Mouse (Mus musculus) NIH3T3 (cell line): ENCODE results near the gene Art2b.
"Not testable (repeated sequence)": the region's sequence is repeated elsewhere in the genome, so short reads cannot be mapped to it uniquely, and the experiment has no call there.

Source experiments
- DNase-seq: peaks from one replicate; pipeline ENCODE4 v3.0.0-alpha.2; 2012; ENCODE audit warnings: low read depth

Gene Art2b

DNA sequence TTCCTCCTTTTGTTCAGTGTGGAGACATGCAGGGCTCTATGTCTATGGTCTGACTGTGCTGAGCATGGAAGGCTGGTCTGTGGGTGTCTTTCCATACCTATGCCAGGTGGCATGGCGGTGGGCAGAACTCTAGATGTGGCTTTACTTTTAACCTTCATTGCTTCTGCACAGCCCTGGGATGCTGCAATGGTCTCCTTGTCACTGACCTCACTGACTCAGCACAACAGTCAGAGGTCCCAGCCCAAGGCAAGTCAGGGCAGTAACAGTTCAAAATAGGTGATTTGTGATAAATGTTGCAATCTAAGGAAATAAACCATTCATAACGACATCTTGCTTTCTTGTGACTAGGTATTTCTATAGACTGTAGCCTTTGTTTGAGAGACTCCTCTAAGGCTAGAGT is 21.3 kb downstream of the Art2b start:
- DNase-seq: no peak

DNA sequence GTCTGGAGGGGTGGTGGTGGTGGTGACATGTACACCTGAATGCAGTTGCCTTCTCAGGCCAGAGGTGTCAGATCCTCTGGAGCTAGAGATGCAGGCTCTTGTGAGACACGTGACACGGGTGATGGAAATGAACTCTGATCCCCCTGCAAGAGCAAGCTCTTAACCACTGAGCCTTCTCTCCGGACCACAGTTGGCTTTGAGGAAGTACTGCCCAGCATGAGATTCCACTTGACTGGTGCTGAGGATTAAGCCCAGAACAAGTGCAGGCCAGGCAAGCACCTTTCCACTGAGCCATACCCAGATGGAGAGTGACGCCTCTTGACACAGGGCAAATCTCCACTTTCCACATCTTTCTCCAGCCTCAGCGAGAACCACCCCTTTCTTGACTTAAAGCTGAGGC is 26.0 kb downstream of the Art2b start:
- DNase-seq: not testable (repeated sequence)

DNA sequence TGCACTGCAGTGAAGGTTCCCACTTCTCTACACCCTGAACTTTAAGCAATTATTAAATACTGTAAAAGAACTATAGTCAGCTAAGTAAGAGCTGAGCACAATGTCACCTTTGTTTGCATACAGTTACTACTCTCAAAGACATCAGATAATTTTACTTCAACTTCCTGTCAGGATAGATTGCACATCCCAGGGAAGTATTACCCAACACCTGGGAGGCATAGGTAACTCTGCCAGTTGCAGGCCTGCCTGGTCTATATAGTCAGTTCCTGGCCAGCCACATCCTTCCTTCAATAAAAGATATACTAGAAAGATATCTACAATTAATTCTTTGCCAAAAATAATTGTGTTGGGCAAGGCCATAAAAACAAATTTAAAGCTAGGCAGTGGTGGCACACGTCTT is 28.0 kb downstream of the Art2b start:
- no peak for DNase-seq

DNA sequence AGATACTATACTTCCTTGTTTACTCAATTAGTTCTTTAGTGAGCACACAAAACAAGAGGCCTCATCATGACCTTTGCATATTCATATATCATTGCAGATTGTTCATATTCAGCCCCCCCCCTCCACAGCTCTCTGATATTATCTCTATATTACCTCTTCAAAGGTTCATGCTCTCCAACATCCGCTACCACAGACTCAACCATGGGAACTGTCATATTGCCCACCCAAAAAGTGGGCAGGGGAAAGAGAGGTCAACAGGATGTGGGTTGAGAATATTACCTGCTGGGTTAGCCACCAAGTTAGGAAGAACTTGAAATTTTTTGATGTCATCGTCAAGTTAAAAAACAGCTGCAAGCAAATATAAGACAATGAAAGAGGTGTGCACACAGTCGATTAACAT is 29.9 kb downstream of the Art2b start:
- not testable (repeated sequence) for DNase-seq

DNA sequence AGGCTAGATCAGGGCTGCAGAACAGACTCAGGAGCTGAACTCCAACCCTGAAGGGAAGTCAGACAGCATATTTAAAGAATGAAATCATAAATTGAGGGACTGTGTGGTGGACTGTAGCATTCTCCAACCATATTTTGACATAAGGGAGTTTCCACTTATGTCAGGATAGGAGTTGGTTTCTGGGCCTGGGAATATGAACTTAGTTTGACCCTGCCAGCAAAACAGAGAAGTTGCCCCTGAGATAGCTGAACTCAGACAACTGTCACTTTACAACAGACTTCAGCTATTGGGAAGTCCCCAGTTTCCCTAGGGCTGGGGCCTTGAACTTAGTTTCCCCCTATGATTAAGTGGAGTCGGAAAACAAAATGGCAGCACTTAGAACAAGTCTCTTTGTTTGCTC is 33.9 kb downstream of the Art2b start:
- DNase-seq: no peak

DNA sequence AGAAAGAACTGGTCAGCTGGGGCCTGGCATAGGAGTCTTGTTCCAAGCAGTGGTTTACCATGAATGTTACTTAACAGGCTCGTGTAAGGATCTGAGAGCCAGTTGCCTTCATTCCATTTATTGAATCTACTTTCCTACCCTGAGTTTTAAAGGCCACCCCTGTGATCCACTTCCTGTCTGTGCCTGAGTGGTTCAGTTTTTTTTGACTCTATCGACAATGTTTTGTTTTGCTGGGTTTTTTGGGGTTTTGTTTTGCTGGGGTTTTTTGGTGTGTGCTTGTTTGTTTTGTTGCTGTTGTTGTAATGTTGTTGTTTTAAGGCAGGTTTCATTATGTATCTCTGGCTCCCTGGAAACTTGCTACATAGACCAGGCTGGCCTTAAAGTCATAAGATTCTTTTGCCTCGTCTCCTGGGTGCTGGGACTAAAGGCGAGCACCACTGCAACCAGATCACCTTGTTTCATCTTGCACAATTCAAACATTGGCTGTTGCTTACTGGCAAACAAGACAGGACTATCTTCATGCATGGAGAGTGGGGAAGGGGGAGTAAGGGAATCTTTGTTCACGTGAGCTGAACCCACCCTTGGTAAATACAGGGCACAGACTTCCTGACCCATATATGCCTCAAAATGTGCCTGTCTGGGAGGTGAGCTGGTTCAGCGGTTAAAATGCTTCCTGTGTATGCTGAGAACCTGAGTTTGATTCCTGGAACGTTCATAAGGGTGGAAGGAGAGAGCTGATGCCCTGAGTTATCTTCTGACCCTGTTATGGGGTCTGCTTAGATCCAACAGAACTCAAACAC is 34.5 kb downstream of the Art2b start:
- DNase-seq: no peak

- DNase-seq: no peak
Measured at GRCm38 (mm10) chr7:101549266-101549665, 36.1 kb downstream of the Art2b start.

GRCm38 (mm10) chr7:101547651-101548050 is 37.7 kb downstream of the Art2b start:
- no peak for DNase-seq

- no peak for DNase-seq
Measured at GRCm38 (mm10) chr7:101541734-101542133, 43.7 kb downstream of the Art2b start.

DNA sequence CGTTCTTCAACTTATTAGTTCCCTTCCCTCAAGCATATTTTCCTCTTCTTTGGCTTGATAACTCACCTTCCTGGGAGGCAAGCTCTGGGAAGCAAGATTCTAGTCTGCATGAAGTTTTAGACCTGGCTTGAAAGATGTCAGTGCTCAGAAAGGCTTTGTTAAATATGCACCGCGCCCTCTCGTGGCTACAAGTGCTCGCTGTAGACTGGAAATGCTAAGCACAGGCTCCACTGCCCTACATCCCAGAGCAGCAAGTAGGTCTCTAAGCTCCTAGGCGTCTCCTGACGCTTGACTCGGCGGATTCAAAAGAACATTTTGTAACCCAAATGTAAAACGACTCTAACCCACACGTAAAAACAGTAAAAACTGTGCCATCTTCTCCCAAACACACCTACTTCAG is 44.3 kb downstream of the Art2b start:
- peak; percentile 77 for DNase-seq

DNA sequence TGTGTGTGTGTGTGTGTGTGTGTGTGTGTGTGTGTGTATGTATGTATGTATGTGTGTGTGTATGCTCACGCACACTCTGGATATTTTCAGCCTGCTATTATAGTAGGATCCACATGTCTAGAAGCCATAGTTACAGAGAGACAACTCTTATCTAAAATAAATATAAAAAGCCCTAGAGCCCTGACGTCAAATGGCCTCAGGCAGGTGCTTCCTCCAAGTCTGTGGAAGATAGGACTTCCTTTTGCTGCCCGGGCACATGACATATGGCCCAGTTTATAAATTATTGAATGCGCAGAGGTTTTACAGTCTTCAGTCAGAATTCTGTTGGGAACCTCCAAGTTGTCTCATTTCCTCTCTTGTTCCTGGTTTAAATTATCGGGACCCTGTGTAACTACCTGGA is 44.7 kb downstream of the Art2b start:
- DNase-seq: no peak

DNA sequence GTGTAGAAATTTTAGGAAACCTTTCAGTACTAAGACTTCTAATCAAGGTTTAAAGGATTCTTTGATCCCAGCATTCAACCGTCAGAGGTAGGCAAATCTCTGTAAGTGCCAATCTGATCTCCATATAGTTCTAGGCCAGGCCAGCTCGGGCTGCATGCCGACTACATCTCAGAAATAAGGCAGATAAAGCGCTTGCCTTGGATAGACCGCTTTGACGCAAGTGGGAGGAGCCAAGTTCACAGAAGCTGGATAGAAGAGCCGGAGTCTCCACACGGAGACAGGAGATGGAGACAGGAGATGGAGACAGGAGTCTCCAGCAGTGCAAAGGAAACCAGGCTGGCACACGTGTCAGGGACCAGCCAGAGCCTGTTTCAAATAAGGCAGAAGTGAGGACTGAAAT is 45.6 kb downstream of the Art2b start:
- DNase-seq: no peak

- DNase-seq: peak; percentile 70
Measured at GRCm38 (mm10) chr7:101538141-101538933, 47.1 kb downstream of the Art2b start.

DNA sequence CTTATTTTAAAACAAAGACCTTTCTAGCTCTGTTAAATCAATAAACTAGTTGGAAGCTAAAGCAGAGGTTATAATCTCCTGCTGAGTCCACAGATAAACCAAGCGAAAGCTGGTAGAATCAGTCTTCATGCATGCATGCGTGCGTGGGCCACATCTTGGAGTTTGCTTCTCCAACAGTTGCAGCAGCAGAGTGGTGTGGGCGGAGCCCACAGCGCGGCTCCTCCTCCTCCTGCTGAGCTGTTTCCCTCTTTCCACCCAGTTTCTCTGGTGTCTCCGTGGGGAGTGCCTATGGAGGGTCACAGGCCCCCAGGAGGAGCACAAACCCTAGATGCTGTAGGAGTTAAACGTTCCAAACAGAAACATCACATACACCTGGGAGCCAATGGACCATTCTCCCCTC is 47.9 kb downstream of the Art2b start:
- DNase-seq: no peak

GRCm38 (mm10) chr7:101535517-101535916 is 49.9 kb downstream of the Art2b start:
- DNase-seq: no peak

DNA sequence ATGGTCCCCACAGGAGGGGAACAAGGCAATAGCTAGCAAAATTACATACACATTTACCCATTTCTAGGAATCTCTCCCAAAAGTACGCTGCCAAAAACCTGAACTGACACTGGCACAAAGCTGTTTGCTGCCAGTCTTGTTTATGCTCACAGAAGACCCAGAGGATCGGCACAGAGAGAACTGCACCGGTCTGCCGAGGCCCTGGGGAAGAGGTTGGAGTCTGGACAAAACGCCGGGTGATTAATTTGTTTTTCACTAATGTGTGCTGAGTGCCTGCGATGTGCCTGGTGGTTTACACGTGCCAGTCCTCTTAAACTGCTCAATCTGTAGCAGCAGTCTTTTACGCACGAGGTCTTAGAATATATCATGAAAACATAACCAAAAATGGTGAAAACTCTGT is 50.3 kb downstream of the Art2b start:
- no peak for DNase-seq

DNA sequence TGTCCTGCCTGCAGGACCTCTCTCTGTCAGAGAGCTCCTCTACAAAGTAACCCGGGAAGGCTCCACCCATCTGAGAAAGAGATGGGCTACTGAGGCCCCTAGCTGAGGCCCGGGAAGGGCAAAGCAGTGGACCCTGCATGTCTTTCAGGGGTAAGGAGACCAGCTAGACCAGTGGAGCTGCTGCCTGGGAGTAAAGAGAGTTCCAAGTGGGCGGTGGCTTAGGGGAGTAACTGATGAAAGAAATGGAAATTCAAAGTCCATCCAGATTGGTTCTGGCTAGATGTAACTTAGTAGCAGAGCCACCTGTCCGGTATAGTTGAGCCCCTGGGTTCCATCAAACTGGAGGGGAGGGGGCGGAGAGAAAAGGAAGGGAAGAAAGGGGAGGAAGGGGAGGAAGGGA is 51.0 kb downstream of the Art2b start:
- no peak for DNase-seq
